Mouse (Mus musculus): ENCODE data around the gene Wdr81. TPM values are rescaled to one million over a fixed set of nuclear protein-coding genes. Genes with fewer than 3 reads are reported as not detected.

Gene Wdr81
- polyA plus RNA-seq, 1 experiment from 2014 or later: 2.6 TPM

GRCm38 (mm10) chr11:75420810-75421374, 33.6 kb downstream of the Wdr81 start:
- WGBS: 72% methylated on average over 5 of the region's 5 CpGs
- Histone ChIP-seq H3K36me3 (ENCODE audit: control insufficient read depth, insufficient read depth, low read length) (no peaks in the 10 kb centered on the region), H3K9me3 (ENCODE audit: control insufficient read depth, low read length) (no peaks in the 10 kb centered on the region), H3K4me1 (replicated peaks; ENCODE audit: control insufficient read depth, insufficient read depth) (no peaks in the 10 kb centered on the region), H3K4me2 (replicated peaks; ENCODE audit: low read depth) (no peak overlapping the region), H3K27ac (replicated peaks) (no peak overlapping the region), H3K9ac (ENCODE audit: low read length) (no peak overlapping the region), H3K27me3 (ENCODE audit: control insufficient read depth, insufficient read depth, low read length) (no peaks in the 10 kb centered on the region), H3K4me3 (ENCODE audit: low read depth, low read length) (no peak overlapping the region)
- no peak for TF ChIP-seq CTCF (IDR thresholded peaks at IDR 0.05; ENCODE audit: low read depth)
- no peak for TF ChIP-seq EP300 (optimal IDR thresholded peaks at IDR 0.05)
- DNase-seq (ENCODE audit: low spot score): no peak
- ATAC-seq (ENCODE audit: low FRiP score, low TSS enrichment): no peak

DNA sequence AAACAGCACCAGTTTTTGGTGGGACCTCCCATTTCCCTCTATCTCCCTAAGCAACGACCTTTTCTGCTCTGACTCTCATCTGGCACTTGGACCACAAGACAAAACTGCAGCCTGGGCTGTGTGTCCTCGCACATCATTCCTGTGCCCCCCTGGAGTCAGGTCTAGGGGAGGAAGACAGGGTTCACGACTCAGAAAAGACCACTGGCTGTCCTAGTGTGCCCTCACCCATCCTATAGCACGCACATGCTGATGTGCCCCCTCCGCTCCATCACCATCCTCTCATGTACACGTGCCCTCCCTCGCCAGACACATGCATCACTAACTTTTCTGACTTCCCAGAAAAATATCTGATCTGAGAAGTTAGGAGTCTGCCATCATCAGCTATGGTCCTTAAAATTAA, 34.5 kb downstream of the Wdr81 start:
- H3K36me3 ChIP-seq (ENCODE audit: control insufficient read depth, insufficient read depth, low read length): no peaks in the 10 kb centered on the region
- no peak overlapping the region for H3K4me3 ChIP-seq (ENCODE audit: low read depth, low read length)
- H3K4me1 ChIP-seq (replicated peaks; ENCODE audit: control insufficient read depth, insufficient read depth): no peaks in the 10 kb centered on the region
- 79% methylated on average over 7 of the region's 7 CpGs for WGBS
- H3K27ac ChIP-seq (replicated peaks): no peak overlapping the region
- no peak for ATAC-seq (ENCODE audit: low FRiP score, low TSS enrichment)
- no peaks in the 10 kb centered on the region for H3K27me3 ChIP-seq (ENCODE audit: control insufficient read depth, insufficient read depth, low read length)
- no peak overlapping the region for H3K9ac ChIP-seq (ENCODE audit: low read length)
- TF ChIP-seq EP300 (optimal IDR thresholded peaks at IDR 0.05) (no peak), CTCF (IDR thresholded peaks at IDR 0.05; ENCODE audit: low read depth) (no peak)
- no peak overlapping the region for H3K4me2 ChIP-seq (replicated peaks; ENCODE audit: low read depth)
- DNase-seq (ENCODE audit: low spot score): no peak
- H3K9me3 ChIP-seq (ENCODE audit: control insufficient read depth, low read length): no peaks in the 10 kb centered on the region

DNA sequence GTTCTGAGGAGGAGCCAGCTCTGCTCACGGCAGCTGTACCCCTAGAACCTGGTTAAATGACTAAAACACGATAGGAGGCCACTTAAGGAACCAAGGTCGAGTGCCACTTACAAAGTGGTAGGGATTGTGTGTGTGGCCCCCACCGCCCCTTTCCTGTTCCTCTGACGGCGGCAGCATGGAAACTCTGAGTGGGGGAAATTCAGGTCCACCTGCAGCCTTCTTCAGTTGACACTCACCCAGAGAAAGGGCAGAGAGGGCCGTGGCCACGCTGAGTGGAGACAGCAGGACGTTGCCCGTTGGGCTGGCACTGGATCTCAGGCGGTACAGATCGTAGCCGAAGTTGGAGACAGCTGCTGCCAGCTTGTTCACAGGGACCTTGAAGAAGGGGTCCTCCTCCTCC, 38.5 kb downstream of the Wdr81 start:
- Histone ChIP-seq H3K4me2 (replicated peaks; ENCODE audit: low read depth) (no peak overlapping the region), H3K36me3 (ENCODE audit: control insufficient read depth, insufficient read depth, low read length) (no peaks in the 10 kb centered on the region), H3K4me1 (replicated peaks; ENCODE audit: control insufficient read depth, insufficient read depth) (no peaks in the 10 kb centered on the region), H3K4me3 (ENCODE audit: low read depth, low read length) (no peak overlapping the region), H3K9ac (ENCODE audit: low read length) (no peak overlapping the region), H3K27me3 (ENCODE audit: control insufficient read depth, insufficient read depth, low read length) (no peaks in the 10 kb centered on the region), H3K27ac (replicated peaks) (no peak overlapping the region), H3K9me3 (ENCODE audit: control insufficient read depth, low read length) (no peaks in the 10 kb centered on the region)
- WGBS: 84% methylated on average over 13 of the region's 13 CpGs
- no peak for TF ChIP-seq CTCF (IDR thresholded peaks at IDR 0.05; ENCODE audit: low read depth)
- no peak for TF ChIP-seq EP300 (optimal IDR thresholded peaks at IDR 0.05)
- ATAC-seq (ENCODE audit: low FRiP score, low TSS enrichment) (no peak), DNase-seq (ENCODE audit: low spot score) (no peak)

DNA sequence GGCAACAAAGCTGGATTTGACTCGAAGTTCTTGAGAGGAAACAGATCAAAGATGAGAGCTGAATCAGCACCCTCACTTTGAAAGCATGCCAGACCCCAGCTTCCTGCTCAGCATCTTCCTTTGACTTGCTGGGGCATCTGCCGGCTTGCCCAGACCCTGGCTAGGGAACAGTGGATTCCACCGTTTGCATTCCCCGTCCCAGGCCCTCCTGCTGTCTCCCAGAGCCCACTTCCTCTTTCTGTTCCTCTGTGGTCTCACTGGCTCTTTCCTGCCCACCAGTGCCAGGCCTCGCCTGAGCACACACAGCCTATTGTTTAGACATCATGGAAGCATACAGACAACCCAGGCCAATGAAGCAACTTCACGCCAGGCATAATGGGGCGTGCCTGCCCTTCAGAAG, 39.4 kb downstream of the Wdr81 start:
- Histone ChIP-seq H3K27ac (replicated peaks) (no peak overlapping the region), H3K4me2 (replicated peaks; ENCODE audit: low read depth) (no peak overlapping the region), H3K9ac (ENCODE audit: low read length) (no peak overlapping the region), H3K27me3 (ENCODE audit: control insufficient read depth, insufficient read depth, low read length) (no peaks in the 10 kb centered on the region), H3K9me3 (ENCODE audit: control insufficient read depth, low read length) (no peaks in the 10 kb centered on the region), H3K4me3 (ENCODE audit: low read depth, low read length) (no peak overlapping the region), H3K4me1 (replicated peaks; ENCODE audit: control insufficient read depth, insufficient read depth) (no peaks in the 10 kb centered on the region), H3K36me3 (ENCODE audit: control insufficient read depth, insufficient read depth, low read length) (no peaks in the 10 kb centered on the region)
- no peak for DNase-seq (ENCODE audit: low spot score)
- TF ChIP-seq EP300 (optimal IDR thresholded peaks at IDR 0.05) (no peak), CTCF (IDR thresholded peaks at IDR 0.05; ENCODE audit: low read depth) (no peak)
- 36% methylated on average over 7 of the region's 7 CpGs for WGBS
- ATAC-seq (ENCODE audit: low FRiP score, low TSS enrichment): peak; percentile 40; the same call in 1 of the 2 replicates

GRCm38 (mm10) chr11:75410591-75410990, 43.9 kb downstream of the Wdr81 start:
- Histone ChIP-seq H3K27me3 (ENCODE audit: control insufficient read depth, insufficient read depth, low read length) (no peaks in the 10 kb centered on the region), H3K27ac (replicated peaks) (no peak overlapping the region), H3K4me1 (replicated peaks; ENCODE audit: control insufficient read depth, insufficient read depth) (no peaks in the 10 kb centered on the region), H3K9ac (ENCODE audit: low read length) (no peak overlapping the region), H3K36me3 (ENCODE audit: control insufficient read depth, insufficient read depth, low read length) (no peaks in the 10 kb centered on the region), H3K9me3 (ENCODE audit: control insufficient read depth, low read length) (no peaks in the 10 kb centered on the region), H3K4me3 (ENCODE audit: low read depth, low read length) (no peak overlapping the region), H3K4me2 (replicated peaks; ENCODE audit: low read depth) (no peak overlapping the region)
- ATAC-seq (ENCODE audit: low FRiP score, low TSS enrichment) (no peak), DNase-seq (ENCODE audit: low spot score) (no peak)
- WGBS: 89% methylated on average over 7 of the region's 7 CpGs
- TF ChIP-seq EP300 (optimal IDR thresholded peaks at IDR 0.05) (no peak), CTCF (IDR thresholded peaks at IDR 0.05; ENCODE audit: low read depth) (no peak)

DNA sequence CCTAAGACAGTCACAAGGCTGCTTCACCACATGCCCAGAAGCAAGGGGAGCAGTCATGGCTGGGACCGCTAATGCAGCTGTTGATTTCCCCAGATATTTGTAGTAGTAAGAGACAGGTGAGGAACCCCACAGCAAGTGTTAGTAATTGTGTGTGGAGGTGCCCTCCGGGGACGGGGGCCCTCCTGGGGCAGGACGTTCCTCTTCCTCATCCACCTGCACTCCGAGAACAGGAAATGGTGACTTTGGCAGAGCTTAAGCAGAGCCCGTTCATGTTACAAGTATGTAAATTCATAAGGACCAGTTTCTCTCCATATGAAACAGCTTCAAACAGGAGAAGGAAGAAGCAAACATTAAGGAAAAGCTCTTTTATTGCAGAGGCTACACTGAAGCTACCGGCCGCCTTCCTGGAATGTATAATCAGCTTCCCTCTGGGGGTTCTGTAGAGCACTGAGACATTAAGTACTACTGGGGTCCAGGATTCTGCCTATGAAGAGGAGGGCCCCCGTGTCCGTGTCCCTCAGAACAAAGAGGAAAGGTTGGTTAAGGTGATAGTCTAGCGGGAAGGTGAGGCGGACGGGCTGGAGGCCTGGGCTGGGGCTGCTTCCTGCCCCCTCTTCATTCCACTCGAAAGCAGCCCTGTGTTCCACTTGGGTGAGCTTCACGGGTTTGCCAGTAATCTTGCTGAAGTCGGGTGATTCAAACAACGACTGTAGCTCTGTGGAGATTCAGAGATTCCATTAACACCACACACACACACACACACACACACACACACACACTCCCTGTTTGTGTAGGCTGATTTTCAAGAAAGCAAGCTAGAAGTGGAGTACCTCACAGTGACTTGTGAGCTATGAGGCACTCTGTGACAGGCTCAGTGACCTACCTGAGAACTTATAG, 44.6 kb downstream of the Wdr81 start:
- H3K27ac ChIP-seq (replicated peaks): no peak overlapping the region
- no peaks in the 10 kb centered on the region for H3K27me3 ChIP-seq (ENCODE audit: control insufficient read depth, insufficient read depth, low read length)
- no peak overlapping the region for H3K4me3 ChIP-seq (ENCODE audit: low read depth, low read length)
- H3K36me3 ChIP-seq (ENCODE audit: control insufficient read depth, insufficient read depth, low read length): no peaks in the 10 kb centered on the region
- H3K4me1 ChIP-seq (replicated peaks; ENCODE audit: control insufficient read depth, insufficient read depth): no peaks in the 10 kb centered on the region
- ATAC-seq (ENCODE audit: low FRiP score, low TSS enrichment) (0 out of 2 replicates have a peak, but pooled peaks have one; percentile 29), DNase-seq (ENCODE audit: low spot score) (no peak)
- H3K9ac ChIP-seq (ENCODE audit: low read length): no peak overlapping the region
- no peak for TF ChIP-seq EP300 (optimal IDR thresholded peaks at IDR 0.05)
- no peak for TF ChIP-seq CTCF (IDR thresholded peaks at IDR 0.05; ENCODE audit: low read depth)
- no peaks in the 10 kb centered on the region for H3K9me3 ChIP-seq (ENCODE audit: control insufficient read depth, low read length)
- 70% methylated on average over 17 of the region's 17 CpGs for WGBS
- H3K4me2 ChIP-seq (replicated peaks; ENCODE audit: low read depth): no peak overlapping the region
